Mouse (Mus musculus) monocyte, adult 5-6 weeks (primary cell): Measurements from ENCODE around the gene 4930415L06Rik. TPM values are rescaled to one million over a fixed set of nuclear protein-coding genes. Genes with fewer than 3 reads are reported as not detected.

ENCODE experiments used
- ATAC-seq: fragments of 153-309, 156-312 bp; replicated peaks from 2 replicates; pipeline ENCODE4 v1.8.0; 2017; ENCODE audit warnings: mild to moderate bottlenecking; ENCODE audit not compliant: low TSS enrichment, insufficient number of reproducible peaks, severe bottlenecking, poor library complexity, low FRiP score
- total RNA-seq: library from RNA; stranded (forward); fragments of 200-1000, 200-491, 200-594 nt; gene quantifications from 3 replicates; pipeline ENCODE4 v1.2.3, GENCODE M21; 2017

The 4930415L06Rik gene
- total RNA-seq, result not detected in 3 replicates

GRCm38 (mm10) chrX:89932752-89933151, at the start of gene 4930415L06Rik:
Gene 4930415L06Rik (minus strand): TSS chrX:89932852.
- no peak for ATAC-seq

GRCm38 (mm10) chrX:89978621-89979020, 46.0 kb upstream of the 4930415L06Rik start:
- no peak for ATAC-seq

GRCm38 (mm10) chrX:89904871-89905270, 27.8 kb downstream of the 4930415L06Rik start:
- no peak for ATAC-seq

Other genes starting within 250 kb of the 4930415L06Rik start
- gene 4932429P05Rik, start 180.6 kb downstream of the 4930415L06Rik start, total RNA-seq, result not detected in 3 replicates